Mouse (Mus musculus) E14TG2a.4 (cell line): ENCODE results near the gene Akain1.

ENCODE experiments used
- H3K27me3 ChIP-seq: 2 replicates; pipeline ENCODE4 v1.6.1; 2014; ENCODE audit warnings: low read length, control low read depth; ENCODE audit not compliant: insufficient read depth
- H3K36me3 ChIP-seq: 2 replicates; pipeline ENCODE4 v1.6.1; 2014; ENCODE audit warnings: low read length, control low read depth; ENCODE audit not compliant: insufficient read depth
- H3K4me1 ChIP-seq: replicated peaks from 2 replicates; pipeline ENCODE4 v1.6.1; 2014; ENCODE audit warnings: low read depth, low read length, control low read depth
- H3K4me3 ChIP-seq: replicated peaks from 2 replicates; pipeline ENCODE4 v1.5.1; 2014; ENCODE audit warnings: mild to moderate bottlenecking, low read length
- H3K9me3 ChIP-seq: 2 replicates; pipeline ENCODE4 v1.6.1; 2014; ENCODE audit warnings: low read length, control low read depth
- CTCF ChIP-seq: conservative IDR thresholded peaks from 2 replicates; pipeline ENCODE4 v1.5.1; 2014; ENCODE audit warnings: low read length
- NANOG ChIP-seq: IDR thresholded peaks from 2 replicates; pipeline ENCODE4 v1.6.1; 2014; ENCODE audit warnings: borderline replicate concordance, low read length, mixed read lengths
- POU5F1 ChIP-seq: IDR thresholded peaks from 2 replicates; pipeline ENCODE4 v1.6.1; 2014; ENCODE audit warnings: low read length, borderline replicate concordance

Akain1 gene

GRCm38 (mm10) chr17:69421592-69421991, 17.5 kb upstream of the Akain1 start:
- Histone ChIP-seq H3K4me3 (peak overlapping the region; percentile 48), H3K9me3 (no peaks in the 10 kb centered on the region), H3K36me3 (no peaks in the 10 kb centered on the region), H3K27me3 (no peaks in the 10 kb centered on the region), H3K4me1 (peaks cover 27% of the 10 kb centered on the region)
- TF ChIP-seq NANOG (no peak), POU5F1 (no peak), CTCF (no peak)

GRCm38 (mm10) chr17:69437836-69438235, 1.3 kb upstream of the Akain1 start:
- H3K9me3 ChIP-seq: no peaks in the 10 kb centered on the region
- no peak overlapping the region for H3K4me3 ChIP-seq
- no peaks in the 10 kb centered on the region for H3K36me3 ChIP-seq
- peaks cover 18% of the 10 kb centered on the region for H3K4me1 ChIP-seq
- H3K27me3 ChIP-seq: peaks cover 60% of the 10 kb centered on the region
- TF ChIP-seq POU5F1 (no peak), CTCF (no peak)

- peak overlapping the region; percentile 86 for H3K4me3 ChIP-seq
- no peaks in the 10 kb centered on the region for H3K9me3 ChIP-seq
- TF ChIP-seq POU5F1 (peak; percentile 40; the same call in 1 of the 2 replicates), NANOG (no peak)
- peaks cover 18% of the 10 kb centered on the region for H3K4me1 ChIP-seq
- no peaks in the 10 kb centered on the region for H3K36me3 ChIP-seq
- H3K27me3 ChIP-seq: peaks cover 60% of the 10 kb centered on the region
These were observed 640 bp upstream of the Akain1 start for GRCm38 (mm10) chr17:69438486-69438885.

GRCm38 (mm10) chr17:69439571-69440480, 700 bp downstream of the Akain1 start:
- Histone ChIP-seq H3K4me1 (peaks cover 18% of the 10 kb centered on the region), H3K36me3 (no peaks in the 10 kb centered on the region), H3K4me3 (peak overlapping the region; percentile 86), H3K27me3 (peaks cover 63% of the 10 kb centered on the region), H3K9me3 (no peaks in the 10 kb centered on the region)
- no peak for TF ChIP-seq NANOG
- TF ChIP-seq POU5F1: no peak
- TF ChIP-seq CTCF: no peak

GRCm38 (mm10) chr17:69441041-69441440, 1.9 kb downstream of the Akain1 start:
- no peak for TF ChIP-seq NANOG
- no peak for TF ChIP-seq CTCF
- no peak for TF ChIP-seq POU5F1
- H3K4me3 ChIP-seq: no peak overlapping the region

GRCm38 (mm10) chr17:69448679-69449078, 9.6 kb downstream of the Akain1 start:
- no peaks in the 10 kb centered on the region for H3K9me3 ChIP-seq
- H3K4me3 ChIP-seq: no peak overlapping the region
- TF ChIP-seq NANOG: no peak
- no peak for TF ChIP-seq POU5F1
- no peak for TF ChIP-seq CTCF
- H3K4me1 ChIP-seq: no peaks in the 10 kb centered on the region
- peaks cover 8% of the 10 kb centered on the region; the same call in 1 of the 2 replicates for H3K27me3 ChIP-seq
- H3K36me3 ChIP-seq: no peaks in the 10 kb centered on the region

More at GRCm38 (mm10) chr17:69441041-69441440, 1.9 kb downstream of the Akain1 start:
- no peaks in the 10 kb centered on the region for H3K9me3 ChIP-seq
- no peaks in the 10 kb centered on the region for H3K36me3 ChIP-seq
- peaks cover 18% of the 10 kb centered on the region for H3K4me1 ChIP-seq
- H3K27me3 ChIP-seq: peaks cover 64% of the 10 kb centered on the region

- H3K4me3 ChIP-seq: no peak overlapping the region
- peaks cover 5% of the 10 kb centered on the region; the same call in 1 of the 2 replicates for H3K9me3 ChIP-seq
- no peaks in the 10 kb centered on the region for H3K4me1 ChIP-seq
- TF ChIP-seq CTCF: no peak
- TF ChIP-seq NANOG: no peak
- no peak for TF ChIP-seq POU5F1
- no peaks in the 10 kb centered on the region for H3K36me3 ChIP-seq
- no peaks in the 10 kb centered on the region for H3K27me3 ChIP-seq
These were observed 22.6 kb downstream of the Akain1 start for GRCm38 (mm10) chr17:69461680-69462079.

GRCm38 (mm10) chr17:69463037-69463436, 23.9 kb downstream of the Akain1 start:
- TF ChIP-seq CTCF: no peak
- no peak for TF ChIP-seq POU5F1
- TF ChIP-seq NANOG: no peak
- H3K36me3 ChIP-seq: no peaks in the 10 kb centered on the region
- H3K9me3 ChIP-seq: peaks cover 1% of the 10 kb centered on the region; the same call in 1 of the 2 replicates
- H3K4me1 ChIP-seq: 0 out of 2 replicates have a peak, but pooled peaks cover 3% of the 10 kb centered on the region
- no peak overlapping the region for H3K4me3 ChIP-seq
- H3K27me3 ChIP-seq: no peaks in the 10 kb centered on the region

- Histone ChIP-seq H3K9me3 (no peaks in the 10 kb centered on the region), H3K27me3 (peaks cover 30% of the 10 kb centered on the region), H3K4me1 (peaks cover 7% of the 10 kb centered on the region), H3K4me3 (no peak overlapping the region), H3K36me3 (no peaks in the 10 kb centered on the region)
- TF ChIP-seq CTCF: no peak
- no peak for TF ChIP-seq POU5F1
These were observed 32.0 kb downstream of the Akain1 start for GRCm38 (mm10) chr17:69471171-69471570.
